Mouse (Mus musculus): ENCODE data around the gene Prkcd. TPM values are rescaled to one million over a fixed set of nuclear protein-coding genes. Genes with fewer than 3 reads are reported as not detected.

Gene Prkcd
- polyA plus RNA-seq, 1 experiment, result 32.1 TPM

- no peaks in the 10 kb centered on the region for H3K9me3 ChIP-seq
- H3K4me1 ChIP-seq, result peaks cover 65% of the 10 kb centered on the region
- no peak overlapping the region for H3K4me3 ChIP-seq (replicated peaks)
- TF ChIP-seq GATA1 (IDR thresholded peaks at IDR 0.05; ENCODE audit: borderline replicate concordance, low read length), result no peak
- TF ChIP-seq FLI1 (IDR thresholded peaks at IDR 0.05; ENCODE audit: low read length), result no peak
- peaks cover 54% of the 10 kb centered on the region for H3K36me3 ChIP-seq (replicated peaks; ENCODE audit: low read length)
- no peaks in the 10 kb centered on the region for H3K27me3 ChIP-seq (replicated peaks)
Measured at GRCm38 (mm10) chr14:30551981-30552380, 74.0 kb downstream of the Prkcd start.

GRCm38 (mm10) chr14:30551509-30551908 lies 74.5 kb downstream of the Prkcd start:
- Histone ChIP-seq H3K4me3 (replicated peaks) (peak overlapping the region; percentile 95), H3K27me3 (replicated peaks) (no peaks in the 10 kb centered on the region), H3K4me1 (peaks cover 60% of the 10 kb centered on the region), H3K36me3 (replicated peaks; ENCODE audit: low read length) (peaks cover 50% of the 10 kb centered on the region), H3K9me3 (no peaks in the 10 kb centered on the region)
- TF ChIP-seq GATA1 (IDR thresholded peaks at IDR 0.05; ENCODE audit: borderline replicate concordance, low read length) (no peak), FLI1 (IDR thresholded peaks at IDR 0.05; ENCODE audit: low read length) (no peak)

GRCm38 (mm10) chr14:30550232-30551070 lies 75.6 kb downstream of the Prkcd start:
- Histone ChIP-seq H3K4me1 (peaks cover 57% of the 10 kb centered on the region), H3K4me3 (replicated peaks) (peak overlapping the region; percentile 95), H3K9me3 (no peaks in the 10 kb centered on the region), H3K36me3 (replicated peaks; ENCODE audit: low read length) (peaks cover 39% of the 10 kb centered on the region), H3K27me3 (replicated peaks) (peaks cover 1% of the 10 kb centered on the region)
- TF ChIP-seq FLI1 (IDR thresholded peaks at IDR 0.05; ENCODE audit: low read length), result no peak
- no peak for TF ChIP-seq GATA1 (IDR thresholded peaks at IDR 0.05; ENCODE audit: borderline replicate concordance, low read length)

- peaks cover 64% of the 10 kb centered on the region for H3K4me1 ChIP-seq
- TF ChIP-seq GATA1 (IDR thresholded peaks at IDR 0.05; ENCODE audit: borderline replicate concordance, low read length) (no peak), FLI1 (IDR thresholded peaks at IDR 0.05; ENCODE audit: low read length) (no peak)
Measured at GRCm38 (mm10) chr14:30549777-30550149, 76.2 kb downstream of the Prkcd start.

GRCm38 (mm10) chr14:30548965-30549776 lies 76.8 kb downstream of the Prkcd start:
- Histone ChIP-seq H3K4me1 (peaks cover 62% of the 10 kb centered on the region), H3K4me3 (replicated peaks) (peak overlapping the region; percentile 95), H3K27me3 (replicated peaks) (peaks cover 4% of the 10 kb centered on the region), H3K36me3 (replicated peaks; ENCODE audit: low read length) (peaks cover 26% of the 10 kb centered on the region), H3K9me3 (no peaks in the 10 kb centered on the region)
- TF ChIP-seq GATA1 (IDR thresholded peaks at IDR 0.05; ENCODE audit: borderline replicate concordance, low read length), result no peak
- TF ChIP-seq FLI1 (IDR thresholded peaks at IDR 0.05; ENCODE audit: low read length), result no peak

More at GRCm38 (mm10) chr14:30549777-30550149, 76.2 kb downstream of the Prkcd start:
- H3K9me3 ChIP-seq, result no peaks in the 10 kb centered on the region
- peaks cover 32% of the 10 kb centered on the region for H3K36me3 ChIP-seq (replicated peaks; ENCODE audit: low read length)
- H3K27me3 ChIP-seq (replicated peaks), result peaks cover 4% of the 10 kb centered on the region
- H3K4me3 ChIP-seq (replicated peaks), result peak overlapping the region; percentile 95

- Histone ChIP-seq H3K27me3 (replicated peaks) (peaks cover 4% of the 10 kb centered on the region), H3K9me3 (no peaks in the 10 kb centered on the region), H3K4me1 (peaks cover 54% of the 10 kb centered on the region), H3K36me3 (replicated peaks; ENCODE audit: low read length) (peaks cover 17% of the 10 kb centered on the region), H3K4me3 (replicated peaks) (peak within 1 kb of the TSS; percentile 95)
- TF ChIP-seq GATA1 (IDR thresholded peaks at IDR 0.05; ENCODE audit: borderline replicate concordance, low read length) (no peak), FLI1 (IDR thresholded peaks at IDR 0.05; ENCODE audit: low read length) (no peak)
Measured at GRCm38 (mm10) chr14:30548131-30548720, 77.8 kb downstream of the Prkcd start, which contains the start of gene Tkt. TSS of gene Tkt (plus strand) at chr14:30548359.

Other genes starting within 250 kb of the Prkcd start
- gene Dcp1a, start 146.7 kb downstream of the Prkcd start, polyA plus RNA-seq (2012; ENCODE audit: insufficient read depth, low replicate concordance), result 22.3 and 74.8 TPM in 2 replicates
- 0.02 TPM in 1 of 2 replicates, not detected in the other for gene Cacna1d, start 134.8 kb downstream of the Prkcd start, polyA plus RNA-seq (2012; ENCODE audit: insufficient read depth, low replicate concordance)
- gene Tkt, start 77.9 kb downstream of the Prkcd start, polyA plus RNA-seq (2012; ENCODE audit: insufficient read depth, low replicate concordance), result 263 and 491 TPM in 2 replicates
- gene Rft1, start 28.1 kb upstream of the Prkcd start, polyA plus RNA-seq (2012; ENCODE audit: insufficient read depth, low replicate concordance), result 2.6 and 9.1 TPM in 2 replicates
- 0.53 and 1.0 TPM in 2 replicates for gene Sfmbt1, start 88.6 kb upstream of the Prkcd start, polyA plus RNA-seq (2012; ENCODE audit: insufficient read depth, low replicate concordance)
- gene Tmem110, start 199.4 kb upstream of the Prkcd start, polyA plus RNA-seq (2012; ENCODE audit: insufficient read depth, low replicate concordance), result 21.4 and 29.3 TPM in 2 replicates

Measured in megakaryocyte, embryonic 14.5 days (primary cell).